Mouse (Mus musculus) hindbrain, postnatal 0 days (tissue): ENCODE data around the gene Colq. TPM values are rescaled to one million over a fixed set of nuclear protein-coding genes. Genes with fewer than 3 reads are reported as not detected.

Experiments used
- ATAC-seq: fragments of 200-750 bp; cut with Nextera tagmentation; 2 replicates; pipeline ENCODE4 v1.8.0; 2017; ENCODE audit warnings: mild to moderate bottlenecking, moderate TSS enrichment, moderate library complexity
- DNase-seq: peaks from one replicate; pipeline ENCODE4 v3.0.0-alpha.2; 2015; ENCODE audit warnings: low spot score
- H3K27ac ChIP-seq: fragments of 300-500 bp; sonication (generic); 2 replicates; pipeline ENCODE4 v1.5.1; 2014; ENCODE audit warnings: mild to moderate bottlenecking
- H3K27me3 ChIP-seq: fragments of 300-500 bp; sonication (generic); 2 replicates; pipeline ENCODE4 v1.6.1; 2014; ENCODE audit warnings: low read length, mixed read lengths; ENCODE audit not compliant: insufficient read depth
- H3K36me3 ChIP-seq: fragments of 300-500 bp; sonication (generic); 2 replicates; pipeline ENCODE4 v1.6.1; 2014; ENCODE audit warnings: low read length, mixed read lengths; ENCODE audit not compliant: insufficient read depth
- H3K4me1 ChIP-seq: fragments of 300-500 bp; sonication (generic); 2 replicates; pipeline ENCODE4 v1.6.1; 2014; ENCODE audit warnings: antibody characterized with exemption, low read length, mixed read lengths; ENCODE audit not compliant: insufficient read depth
- H3K4me2 ChIP-seq: fragments of 300-500 bp; sonication (generic); 2 replicates; pipeline ENCODE4 v1.6.1; 2014; ENCODE audit warnings: low read depth, mild to moderate bottlenecking, low read length, moderate library complexity, mixed read lengths
- H3K4me3 ChIP-seq: fragments of 300-500 bp; sonication (generic); 2 replicates; pipeline ENCODE4 v1.5.1; 2014; ENCODE audit warnings: low read length
- H3K9ac ChIP-seq: fragments of 300-500 bp; sonication (generic); replicated peaks from 2 replicates; pipeline ENCODE4 v1.6.1; 2014; ENCODE audit warnings: mild to moderate bottlenecking, low read length, moderate library complexity, mixed read lengths
- H3K9me3 ChIP-seq: fragments of 300-500 bp; sonication (generic); 2 replicates; pipeline ENCODE4 v1.6.1; 2016; ENCODE audit warnings: low read length, mixed read lengths
- CTCF ChIP-seq: IDR thresholded peaks from 2 replicates; pipeline ENCODE4 v1.5.1; 2016; ENCODE audit warnings: antibody characterized with exemption, control low read depth, low read depth
- WGBS: fragments of 180-500 bp; shearing (Covaris S2); extraction: QIAGEN DNeasy Blood & Tissue Kit; methylation state at CpG from one replicate; pipeline ENCODE4 v1.1.7; 2014; 5-methylcytosine and 5-hydroxymethylcytosine counted together
- polyA plus RNA-seq: library from polyadenylated mRNA; unstranded; fragments of >200 nt; fragmentation: Nextera tagmentation; extraction: Ambion mirVana; gene quantifications from 2 replicates; pipeline ENCODE4 v1.2.1, GENCODE M21; 2015
- total RNA-seq: library from RNA; depleted of rRNA; stranded (reverse); fragments of >200 nt; gene quantifications from 2 replicates; pipeline ENCODE4 v1.2.3, GENCODE M21; 2014

The Colq gene
- total and polyA plus RNA-seq, 2 experiments from 2014 or later: 0.63 to 0.80 TPM

GRCm38 (mm10) chr14:31557273-31557672 is 33.9 kb downstream of the Colq start:
- Histone ChIP-seq H3K4me1 (no peaks in the 10 kb centered on the region), H3K9ac (no peak overlapping the region), H3K4me3 (no peak overlapping the region), H3K9me3 (no peaks in the 10 kb centered on the region), H3K27ac (no peak overlapping the region), H3K27me3 (no peaks in the 10 kb centered on the region), H3K4me2 (no peak overlapping the region), H3K36me3 (no peaks in the 10 kb centered on the region)
- DNase-seq (no peak), ATAC-seq (no peak)
- 66% methylated on average over 8 of the region's 8 CpGs for WGBS
- no peak for TF ChIP-seq CTCF

- H3K27ac ChIP-seq: no peak overlapping the region
- ATAC-seq (no peak), DNase-seq (no peak)
- no peaks in the 10 kb centered on the region for H3K4me1 ChIP-seq
- no peaks in the 10 kb centered on the region for H3K27me3 ChIP-seq
- no peak for TF ChIP-seq CTCF
- H3K9me3 ChIP-seq: no peaks in the 10 kb centered on the region
- no peak overlapping the region for H3K9ac ChIP-seq
- H3K36me3 ChIP-seq: no peaks in the 10 kb centered on the region
- H3K4me2 ChIP-seq: no peak overlapping the region
- H3K4me3 ChIP-seq: no peak overlapping the region
- 86% methylated on average over 9 of the region's 9 CpGs for WGBS
Observed at GRCm38 (mm10) chr14:31556526-31557260, 34.5 kb downstream of the Colq start.

GRCm38 (mm10) chr14:31555963-31556434 is 35.1 kb downstream of the Colq start:
- ATAC-seq (no peak), DNase-seq (no peak)
- no peak for TF ChIP-seq CTCF
- Histone ChIP-seq H3K4me3 (no peak overlapping the region), H3K36me3 (no peaks in the 10 kb centered on the region), H3K9ac (no peak overlapping the region), H3K27ac (no peak overlapping the region), H3K27me3 (no peaks in the 10 kb centered on the region), H3K4me1 (no peaks in the 10 kb centered on the region), H3K4me2 (no peak overlapping the region), H3K9me3 (no peaks in the 10 kb centered on the region)
- WGBS: 63% methylated on average over 14 of the region's 14 CpGs

GRCm38 (mm10) chr14:31555021-31555420 is 36.1 kb downstream of the Colq start:
- ATAC-seq: no peak
- Histone ChIP-seq H3K36me3 (no peaks in the 10 kb centered on the region), H3K4me2 (no peak overlapping the region), H3K4me1 (no peaks in the 10 kb centered on the region), H3K9ac (no peak overlapping the region), H3K4me3 (no peak overlapping the region), H3K9me3 (no peaks in the 10 kb centered on the region), H3K27ac (no peak overlapping the region), H3K27me3 (no peaks in the 10 kb centered on the region)
- no peak for TF ChIP-seq CTCF
- DNase-seq: no peak
- WGBS: 90% methylated on average over 7 of the region's 7 CpGs

- ATAC-seq: no peak
- no peak overlapping the region for H3K4me3 ChIP-seq
- WGBS: 82% methylated on average over 11 of the region's 11 CpGs
Observed at GRCm38 (mm10) chr14:31543885-31544442, 47.2 kb downstream of the Colq start.

GRCm38 (mm10) chr14:31537298-31537697 is 53.8 kb downstream of the Colq start:
- H3K4me3 ChIP-seq: no peak overlapping the region
- no peak overlapping the region for H3K4me2 ChIP-seq
- ATAC-seq: peak; percentile 62; the same call in 1 of the 2 replicates
- H3K9me3 ChIP-seq: no peaks in the 10 kb centered on the region
- H3K36me3 ChIP-seq: no peaks in the 10 kb centered on the region
- H3K27me3 ChIP-seq: no peaks in the 10 kb centered on the region
- H3K9ac ChIP-seq: no peak overlapping the region
- 62% methylated on average over 6 of the region's 6 CpGs for WGBS
- peak; percentile 65 for DNase-seq
- no peak for TF ChIP-seq CTCF
- H3K4me1 ChIP-seq: no peaks in the 10 kb centered on the region
- no peak overlapping the region for H3K27ac ChIP-seq

More at GRCm38 (mm10) chr14:31543885-31544442, 47.2 kb downstream of the Colq start:
- H3K9me3 ChIP-seq: no peaks in the 10 kb centered on the region
- no peaks in the 10 kb centered on the region for H3K36me3 ChIP-seq
- no peak overlapping the region for H3K4me2 ChIP-seq
- H3K27me3 ChIP-seq: no peaks in the 10 kb centered on the region
- H3K27ac ChIP-seq: no peak overlapping the region
- no peaks in the 10 kb centered on the region for H3K4me1 ChIP-seq
- H3K9ac ChIP-seq: no peak overlapping the region
- no peak for TF ChIP-seq CTCF
- DNase-seq: no peak

GRCm38 (mm10) chr14:31532656-31533055 is 58.5 kb downstream of the Colq start:
- no peaks in the 10 kb centered on the region for H3K27me3 ChIP-seq
- H3K36me3 ChIP-seq: no peaks in the 10 kb centered on the region
- H3K4me3 ChIP-seq: no peak overlapping the region
- no peak for TF ChIP-seq CTCF
- H3K9ac ChIP-seq: no peak overlapping the region
- WGBS: 61% methylated on average over 3 of the region's 3 CpGs
- no peak for ATAC-seq
- H3K27ac ChIP-seq: no peak overlapping the region
- H3K4me1 ChIP-seq: no peaks in the 10 kb centered on the region
- H3K4me2 ChIP-seq: no peak overlapping the region
- H3K9me3 ChIP-seq: no peaks in the 10 kb centered on the region
- no peak for DNase-seq
